Mouse (Mus musculus) embryo, embryonic 11.5 days (tissue): ENCODE measurements around the gene Psmb3.
"Not testable (repeated sequence)": the region's sequence is repeated elsewhere in the genome, so short reads cannot be mapped to it uniquely, and the experiment has no call there.

Experiments
- DNase-seq: peaks from one replicate; pipeline ENCODE4 v3.0.0-alpha.2; 2012; ENCODE audit warnings: low read depth, low spot score

Psmb3 gene

DNA sequence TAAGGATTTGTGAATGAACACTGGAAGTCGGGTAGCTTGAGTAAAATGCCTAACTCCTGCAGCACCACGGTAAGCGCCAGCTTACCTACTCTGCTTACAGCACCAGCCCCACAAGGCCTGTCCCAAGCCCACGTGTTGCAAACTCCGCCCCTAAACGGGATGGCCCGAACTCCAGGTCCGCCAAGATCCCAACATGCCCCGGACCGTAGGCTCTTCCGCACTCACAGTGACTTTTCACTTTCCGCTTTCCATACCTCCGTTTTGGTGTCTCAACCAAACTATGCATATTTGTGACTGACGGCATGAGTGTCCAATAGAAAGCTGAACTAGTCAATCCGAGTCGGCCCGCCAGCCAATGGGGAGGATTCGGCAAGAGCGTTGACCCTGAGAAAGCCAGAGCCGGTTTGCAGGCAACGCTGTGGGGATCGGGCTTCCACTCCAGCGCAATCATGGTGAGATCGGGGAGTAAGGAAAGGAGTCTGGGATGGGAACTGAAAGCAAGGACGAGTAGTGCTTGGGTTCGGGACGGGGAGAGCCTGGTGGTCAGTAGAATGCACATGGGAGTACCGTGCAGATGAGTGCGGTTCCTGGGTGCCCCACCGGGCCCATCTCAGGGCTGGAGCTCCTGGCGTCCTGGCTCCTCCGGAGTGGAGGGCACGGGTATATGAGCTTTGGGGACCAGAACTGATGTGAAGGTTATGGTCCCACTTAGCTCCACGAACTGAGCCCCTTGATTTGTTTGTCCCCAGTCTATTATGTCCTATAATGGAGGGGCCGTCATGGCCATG is at the start of gene Psmb3:
TSS of gene Psmb3 (plus strand) at position 361 of the 788 bp plus-strand sequence.
- DNase-seq: peak; percentile 99

DNA sequence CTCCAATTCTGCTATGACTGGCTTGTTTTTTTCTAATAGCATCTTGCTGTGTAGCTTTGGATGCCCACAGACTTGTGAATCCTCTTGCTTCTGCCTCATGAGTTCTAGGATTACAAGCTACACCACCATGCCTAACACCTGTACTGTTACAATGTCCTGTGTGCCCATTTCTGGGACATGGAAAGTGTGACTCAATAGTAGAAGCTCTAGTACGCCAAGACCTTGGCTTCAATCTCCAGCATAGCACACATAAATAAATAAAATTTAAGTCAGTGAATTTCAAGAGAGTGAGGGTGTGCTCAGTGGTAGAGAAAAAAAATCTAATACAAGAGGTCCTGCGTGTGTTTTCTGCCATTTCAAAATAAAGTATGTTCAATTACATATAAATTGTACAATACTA is 49.0 kb upstream of the Psmb3 start:
- no peak for DNase-seq

DNA sequence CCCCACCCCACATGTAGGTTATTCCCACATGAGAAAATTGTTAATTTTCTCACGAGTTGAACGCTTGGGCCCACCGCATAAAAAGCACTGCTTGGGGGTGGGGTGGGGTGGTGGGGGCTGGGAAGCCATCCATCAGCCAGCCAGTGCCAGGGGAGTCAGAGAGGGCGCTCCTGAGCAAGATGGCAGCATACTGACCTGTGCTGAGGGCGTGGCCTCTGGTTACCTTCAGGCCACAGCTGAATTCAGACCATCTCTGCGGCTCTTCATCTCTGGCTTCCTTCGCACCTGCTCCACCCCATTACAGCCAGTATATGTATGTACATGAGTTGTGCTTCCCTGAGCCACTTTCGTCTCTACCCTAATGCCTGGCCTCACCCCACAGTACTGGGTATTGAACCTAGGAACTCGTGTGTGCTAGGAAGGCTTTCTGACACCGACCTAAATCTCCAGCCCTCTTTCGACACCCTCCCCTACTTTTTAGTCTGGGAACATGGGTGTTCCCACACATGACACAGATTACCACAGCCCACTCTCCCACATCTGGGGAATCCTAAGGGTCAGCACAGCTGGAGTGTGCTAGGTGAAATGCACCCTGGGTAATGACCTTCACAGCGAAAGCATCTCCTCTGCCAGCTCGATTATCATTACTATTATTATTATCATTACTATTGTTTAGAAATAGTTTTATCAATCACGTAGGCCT is 46.8 kb upstream of the Psmb3 start:
- no peak for DNase-seq

DNA sequence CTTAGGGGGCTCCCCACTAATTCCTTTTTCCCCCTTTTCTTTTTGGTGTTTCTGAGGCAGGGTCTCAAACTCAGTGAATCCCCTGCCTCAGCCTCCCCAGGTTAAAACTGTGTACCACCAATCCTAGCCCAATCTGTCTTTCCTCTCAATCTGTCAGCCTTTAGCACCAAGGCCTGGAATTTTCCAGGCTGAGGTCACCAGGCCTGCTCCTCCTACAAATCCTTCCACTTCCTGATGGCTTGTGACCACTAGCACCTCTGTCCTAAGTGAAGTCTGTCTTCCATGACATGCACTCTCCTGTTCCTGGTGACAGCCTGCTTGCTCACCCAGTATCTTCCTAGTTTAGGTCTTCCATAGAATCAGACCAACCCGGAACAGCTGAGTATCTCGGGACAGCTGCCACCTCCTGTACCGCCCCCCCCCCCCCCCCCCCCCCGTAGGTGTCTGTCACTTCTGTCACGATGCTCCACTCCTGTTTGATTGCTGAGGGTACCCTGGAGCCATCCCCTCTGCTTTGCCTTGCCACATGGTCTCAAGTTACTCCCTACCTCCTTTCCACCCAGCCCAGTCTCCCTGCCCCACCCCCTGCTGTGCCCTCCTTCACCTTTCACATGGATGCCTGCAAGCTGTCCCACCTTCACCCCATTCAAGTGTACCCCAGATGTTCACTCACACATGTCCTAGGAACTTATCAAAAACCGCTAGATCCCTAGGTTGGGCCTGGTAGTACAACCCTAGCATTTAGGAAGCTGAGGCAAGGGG is 45.8 kb upstream of the Psmb3 start:
- DNase-seq: no peak

DNA sequence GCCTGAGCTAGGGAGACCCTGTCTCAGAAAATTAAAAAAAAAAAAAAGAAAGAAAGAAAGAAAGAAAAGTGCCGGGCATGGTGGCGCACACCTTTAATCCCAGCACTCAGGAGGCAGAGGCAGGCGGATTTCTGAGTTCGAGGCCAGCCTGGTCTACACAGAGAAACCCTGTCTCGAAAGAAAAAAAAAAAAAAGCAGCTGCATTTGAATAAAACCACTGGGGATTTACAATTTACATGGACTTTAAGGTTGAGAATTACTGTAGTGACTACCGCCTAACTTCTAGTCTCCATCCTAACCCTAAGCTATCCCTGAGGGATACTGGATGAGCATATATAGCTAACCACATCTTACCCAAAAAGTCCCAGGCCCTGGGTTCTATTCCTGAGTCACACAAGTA is 45.2 kb upstream of the Psmb3 start:
- DNase-seq: not testable (repeated sequence)

DNA sequence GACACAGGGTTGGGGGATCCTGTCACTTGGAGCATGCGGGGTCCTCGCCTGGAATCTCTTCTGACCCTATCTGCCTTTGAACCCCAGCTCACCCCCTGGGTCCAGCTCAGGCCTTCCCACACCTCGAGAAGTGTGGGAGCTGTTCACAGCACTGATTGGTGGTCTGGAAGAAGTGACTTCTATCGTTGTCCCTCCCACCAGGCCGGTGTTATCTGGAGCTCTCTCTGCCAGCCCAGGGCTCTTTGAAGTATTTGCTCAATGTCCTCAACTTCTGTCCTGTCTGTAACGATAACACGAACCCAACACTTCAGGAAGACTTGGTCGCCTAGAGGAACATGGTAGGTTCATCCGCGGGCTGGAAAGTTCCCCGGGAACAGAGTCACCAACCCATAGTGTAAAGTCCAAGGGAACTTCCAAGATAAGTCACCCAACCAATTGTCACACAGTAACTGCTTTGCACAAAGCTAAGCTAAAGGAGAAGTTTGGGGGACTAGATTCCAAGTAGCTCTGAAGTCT is 44.4 kb upstream of the Psmb3 start:
- DNase-seq: no peak

DNA sequence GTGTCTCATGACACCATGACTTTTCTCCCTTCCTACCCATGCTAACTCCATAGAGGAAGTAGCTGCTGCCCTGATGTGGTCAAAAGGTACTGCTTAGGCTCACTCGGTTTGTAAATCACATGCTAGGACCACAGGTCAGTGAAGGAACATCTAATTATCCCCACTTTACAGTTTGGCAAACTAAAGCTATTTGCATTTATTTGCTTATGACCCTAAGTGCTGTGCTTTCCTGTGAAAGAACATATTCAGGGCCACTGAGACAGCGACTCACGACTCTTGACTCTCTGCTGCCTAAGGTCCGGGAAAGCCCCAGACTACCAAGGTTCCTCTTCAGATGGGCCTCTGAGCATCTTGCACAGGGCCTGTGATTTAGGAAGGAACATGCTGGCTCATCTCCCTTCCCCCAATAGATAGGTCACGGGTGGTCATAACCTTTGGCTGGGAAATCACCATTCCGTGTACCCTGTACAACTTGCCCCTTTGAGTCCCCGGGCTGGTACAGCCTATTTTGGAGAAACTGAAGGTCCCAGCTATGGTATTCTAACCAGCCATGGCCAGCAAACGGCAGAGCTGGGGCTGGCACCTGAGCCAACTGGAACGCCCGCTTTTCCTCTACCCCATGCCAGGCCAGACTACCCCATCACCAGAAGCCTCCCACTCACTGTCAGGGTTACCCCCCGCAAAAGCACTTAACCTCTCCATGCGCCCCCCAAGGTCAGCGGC is 43.8 kb upstream of the Psmb3 start:
- no peak for DNase-seq

DNA sequence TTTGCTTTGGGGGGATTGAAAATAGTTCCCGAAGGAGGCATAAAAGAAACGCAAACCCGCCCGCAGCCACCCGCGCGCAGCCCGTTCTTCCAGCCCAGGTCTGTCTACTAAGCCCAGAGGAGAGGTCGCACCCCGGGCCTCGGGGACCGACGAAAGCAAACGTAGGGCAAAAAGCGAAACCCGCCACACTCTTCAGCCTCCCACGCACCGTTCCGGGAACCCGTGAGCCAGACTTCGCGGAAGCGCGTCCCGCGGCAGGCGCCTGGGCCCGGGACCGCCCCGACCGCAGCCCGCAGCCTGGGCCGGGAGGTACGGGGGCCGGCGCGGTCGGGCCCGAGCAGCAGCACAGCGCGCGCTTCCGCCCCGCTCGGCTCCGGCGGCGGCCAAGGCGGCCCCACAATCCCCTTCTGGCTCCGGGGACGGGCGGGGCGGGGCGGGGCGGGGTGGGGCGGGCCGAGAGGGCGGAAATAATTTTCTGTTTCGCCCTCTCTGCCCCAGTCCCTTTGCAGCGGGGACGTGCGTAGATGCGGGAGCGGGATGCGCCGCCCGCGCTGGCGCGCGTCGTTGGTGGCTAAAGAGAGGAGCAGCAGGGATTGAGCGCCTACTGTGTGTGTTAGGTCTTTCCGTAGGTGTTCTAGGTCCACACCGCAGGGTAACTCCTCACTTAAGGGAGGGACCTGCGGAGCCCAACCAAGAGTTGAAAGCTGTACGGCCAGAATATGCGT is 43.0 kb upstream of the Psmb3 start:
- DNase-seq: peak; percentile 29

DNA sequence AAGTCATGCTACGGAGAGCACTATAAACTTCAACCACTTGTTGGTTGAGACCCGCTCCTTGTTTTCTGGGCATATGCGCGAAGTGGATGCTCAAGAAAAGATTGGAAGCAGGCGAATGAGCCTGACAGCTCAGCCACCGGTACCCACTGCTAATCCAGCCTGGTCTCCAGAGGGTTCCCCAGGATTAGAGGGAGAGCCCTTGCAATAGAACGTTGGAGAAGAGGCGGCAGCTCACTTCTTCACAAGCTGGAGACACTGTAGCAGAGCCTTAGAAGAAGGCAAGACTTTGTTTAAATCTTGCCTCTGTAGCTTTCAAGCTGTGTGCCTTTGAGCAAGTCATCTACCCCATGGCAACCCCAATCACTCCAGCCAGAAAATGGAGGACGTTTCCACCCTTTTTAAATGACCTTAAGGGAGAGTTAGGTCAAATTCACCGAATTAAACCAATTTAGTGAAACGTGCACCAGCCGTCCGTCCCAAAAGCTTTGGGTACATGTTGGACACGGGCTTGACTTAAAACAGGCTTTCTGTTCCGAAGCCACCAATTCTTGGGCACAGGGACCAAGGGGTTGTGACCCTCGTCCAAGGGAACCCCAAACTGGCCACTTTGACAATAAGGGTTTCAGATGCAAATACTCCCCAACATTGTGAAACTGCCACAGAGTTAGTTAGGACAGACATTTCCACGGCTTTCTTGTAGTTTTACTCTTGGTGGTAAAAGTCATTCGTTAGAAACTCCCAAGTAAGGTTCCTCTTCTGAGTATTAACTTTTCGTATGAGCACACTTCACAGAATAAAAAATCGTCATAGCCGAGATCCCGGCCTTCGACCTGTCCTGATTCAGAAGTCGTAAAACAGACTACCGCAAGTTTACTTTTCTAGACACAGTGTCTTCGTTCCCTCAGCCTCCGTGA is 42.2 kb upstream of the Psmb3 start:
- no peak for DNase-seq

DNA sequence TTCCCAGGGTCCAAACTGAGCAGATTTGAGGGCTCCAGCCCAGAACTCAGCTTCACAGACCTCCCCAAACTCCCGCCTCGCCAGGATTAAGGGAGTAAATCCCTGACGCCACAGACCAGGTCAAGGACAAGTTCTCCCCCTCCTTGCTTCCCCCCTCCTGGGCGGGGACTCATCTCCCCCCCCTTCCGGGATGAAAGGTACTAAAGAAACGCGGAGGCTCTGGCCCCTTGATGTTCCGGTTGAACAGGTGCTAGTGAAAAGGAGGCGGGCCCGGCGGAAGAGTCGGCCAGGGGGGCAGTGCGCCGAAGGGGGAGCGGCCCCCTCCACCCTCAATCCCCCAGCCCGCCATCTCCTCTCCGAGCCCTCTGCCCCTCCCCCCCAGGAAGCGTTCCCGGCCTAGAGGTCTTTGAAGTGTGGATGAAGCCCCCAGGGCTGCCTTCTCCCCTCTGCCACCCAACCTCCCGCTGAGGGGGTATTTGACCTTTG is 41.5 kb upstream of the Psmb3 start:
- no peak for DNase-seq

DNA sequence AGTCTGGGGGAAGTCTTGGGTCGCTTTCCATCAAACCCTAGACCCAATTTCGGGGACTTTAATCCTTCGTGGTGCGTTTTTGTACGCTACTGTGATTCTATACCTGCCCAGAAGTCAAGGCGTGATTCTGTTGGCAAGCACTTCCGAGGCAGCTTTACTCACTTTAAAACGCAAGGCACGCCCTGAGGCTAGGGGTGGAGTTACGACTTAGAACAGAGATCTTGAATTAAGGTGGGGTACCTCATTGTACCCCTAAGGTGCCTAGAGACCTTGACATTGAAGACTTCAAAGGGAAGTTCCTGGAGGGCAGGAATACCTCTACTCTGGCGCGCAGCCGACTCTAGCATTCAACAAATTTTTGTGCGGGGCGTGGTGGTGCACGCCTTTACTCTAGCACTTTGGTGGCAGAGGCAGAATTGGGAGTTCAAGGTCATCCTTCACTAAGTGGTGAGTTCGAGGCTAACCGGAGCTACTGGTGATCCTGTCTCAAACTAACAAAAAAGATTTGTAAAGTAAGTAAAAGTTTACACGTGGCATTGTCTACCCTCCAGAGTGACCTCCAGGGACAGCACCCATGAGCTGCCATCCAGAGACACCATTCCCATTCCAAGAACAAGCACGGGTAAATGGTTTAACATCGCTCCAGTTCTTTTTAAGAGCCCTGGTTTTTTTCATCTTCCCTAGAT is 40.8 kb upstream of the Psmb3 start:
- no peak for DNase-seq

DNA sequence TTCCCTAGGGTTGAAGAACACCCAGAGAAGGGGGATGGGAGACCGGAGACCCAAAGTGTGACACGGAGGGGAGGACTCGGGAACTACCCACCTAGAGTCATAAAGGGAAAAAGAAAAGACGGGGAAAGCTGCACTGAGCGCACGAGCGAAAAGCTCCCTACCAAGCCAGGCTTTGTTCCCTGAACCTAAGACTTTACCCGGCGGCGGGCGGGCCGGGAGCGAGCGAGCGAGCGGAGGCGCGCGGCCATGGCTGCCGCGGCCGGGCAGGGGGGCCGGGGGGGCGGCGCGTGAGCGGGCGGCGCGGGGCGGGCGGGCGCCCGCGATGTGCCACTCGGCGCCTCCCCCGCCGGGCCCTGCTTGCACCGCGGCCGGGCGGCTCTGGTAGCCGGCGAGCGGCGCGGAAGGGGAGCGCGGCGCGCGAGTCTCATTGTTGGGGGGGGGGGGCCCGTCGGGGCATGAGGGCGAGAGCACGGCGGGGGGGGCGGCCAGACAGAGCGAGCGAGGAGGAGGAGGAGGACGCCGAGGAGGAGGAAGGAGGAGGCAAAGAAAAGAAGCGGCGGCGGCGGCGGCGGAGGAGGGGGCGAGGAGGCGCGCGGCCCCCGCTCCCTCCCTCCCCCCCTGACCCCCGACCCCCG is 40.2 kb upstream of the Psmb3 start, which contains the start of gene Mllt6:
TSS of gene Mllt6 (plus strand) at position 522 of the 635 bp plus-strand sequence.
- DNase-seq: peak; percentile 57

DNA sequence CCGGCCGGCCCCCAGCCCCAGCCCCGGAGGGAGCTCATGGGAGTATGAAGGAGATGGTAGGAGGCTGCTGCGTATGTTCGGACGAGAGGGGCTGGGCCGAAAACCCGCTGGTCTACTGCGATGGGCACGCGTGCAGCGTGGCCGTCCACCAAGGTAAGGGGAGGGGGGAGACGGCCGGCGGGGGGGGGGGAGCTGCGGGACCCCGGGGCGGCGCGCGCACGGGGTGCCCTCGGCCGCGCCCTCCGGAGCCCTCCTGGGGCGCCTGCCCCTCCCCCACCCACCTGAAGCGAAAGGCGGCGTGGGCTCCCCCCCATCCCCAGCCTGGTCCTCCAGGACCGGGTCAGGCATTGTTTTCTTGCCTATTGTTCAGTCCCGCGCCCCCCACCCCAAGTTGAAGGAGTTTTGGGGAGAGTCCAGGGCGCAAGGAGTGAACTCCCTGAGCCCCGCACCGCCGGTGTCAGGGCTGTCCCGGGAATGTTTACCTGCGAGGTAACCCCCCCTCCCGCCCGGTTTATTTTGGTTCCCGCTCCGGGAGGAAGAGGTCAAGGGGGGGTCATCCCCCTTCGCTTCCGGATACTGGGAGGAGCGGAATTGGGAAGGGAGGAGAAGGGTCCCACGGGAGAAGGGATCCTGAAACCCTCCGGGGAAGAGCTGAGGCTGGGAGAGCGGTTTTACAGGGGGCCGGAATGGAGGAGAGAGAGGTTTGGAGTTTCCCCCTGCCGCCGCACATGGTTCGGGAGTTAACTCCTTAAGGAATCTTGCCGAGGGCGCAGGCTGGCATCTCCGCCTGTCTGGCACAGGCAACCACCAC is 39.5 kb upstream of the Psmb3 start:
- no peak for DNase-seq

DNA sequence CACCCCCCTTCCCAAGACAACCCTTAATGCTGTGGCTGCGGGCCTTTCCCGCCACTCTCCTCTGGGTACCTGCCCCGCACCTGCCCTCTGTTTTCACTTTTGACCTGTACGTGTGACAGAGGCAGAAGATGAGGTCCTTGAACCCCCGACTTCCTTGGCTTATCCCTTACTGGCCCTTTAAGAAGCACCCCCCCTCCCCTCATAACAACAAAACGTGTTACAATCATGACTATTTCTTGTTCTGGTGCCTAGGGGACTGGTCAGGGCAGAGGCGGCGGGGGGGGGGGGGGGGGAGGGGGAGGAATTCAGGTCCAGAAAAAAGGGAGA is 38.9 kb upstream of the Psmb3 start:
- DNase-seq: no peak

DNA sequence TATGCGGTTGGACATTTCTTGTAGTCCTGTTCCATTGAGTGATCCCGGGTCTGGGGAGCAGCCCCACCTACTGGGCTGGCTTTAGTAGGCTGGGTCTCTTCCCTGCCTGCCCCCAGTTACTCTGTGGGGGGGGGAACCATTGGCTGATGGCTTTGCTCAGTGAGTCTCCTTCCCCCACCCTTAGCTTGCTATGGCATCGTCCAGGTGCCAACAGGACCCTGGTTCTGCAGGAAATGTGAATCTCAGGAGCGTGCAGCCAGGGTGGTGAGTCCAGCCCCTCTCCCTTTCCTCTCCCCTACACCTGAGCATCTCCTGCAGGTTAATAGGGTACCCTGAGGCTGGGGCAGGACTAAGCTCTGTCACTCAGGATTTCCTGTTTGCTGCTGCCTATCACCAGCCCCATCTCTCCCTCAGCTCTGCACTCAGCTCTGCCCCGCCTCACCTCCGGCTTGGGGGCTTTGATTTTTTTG is 38.4 kb upstream of the Psmb3 start:
- no peak for DNase-seq

DNA sequence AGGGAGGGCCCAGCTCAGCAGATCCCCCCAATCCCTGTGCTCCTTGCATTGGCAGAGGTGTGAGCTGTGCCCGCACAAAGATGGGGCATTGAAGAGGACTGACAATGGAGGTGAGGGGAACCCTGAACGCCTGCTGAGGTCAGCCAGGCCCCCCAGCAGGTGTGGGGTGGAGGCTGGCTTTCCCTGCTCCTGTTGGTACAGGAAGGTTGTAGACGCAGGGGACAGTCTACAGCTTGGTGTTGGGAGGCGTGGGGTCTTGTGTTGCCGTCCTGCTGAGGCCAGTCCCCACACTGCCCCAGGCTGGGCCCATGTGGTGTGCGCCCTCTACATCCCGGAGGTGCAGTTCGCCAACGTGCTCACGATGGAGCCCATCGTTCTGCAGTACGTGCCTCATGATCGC is 37.8 kb upstream of the Psmb3 start:
- DNase-seq: no peak

DNA sequence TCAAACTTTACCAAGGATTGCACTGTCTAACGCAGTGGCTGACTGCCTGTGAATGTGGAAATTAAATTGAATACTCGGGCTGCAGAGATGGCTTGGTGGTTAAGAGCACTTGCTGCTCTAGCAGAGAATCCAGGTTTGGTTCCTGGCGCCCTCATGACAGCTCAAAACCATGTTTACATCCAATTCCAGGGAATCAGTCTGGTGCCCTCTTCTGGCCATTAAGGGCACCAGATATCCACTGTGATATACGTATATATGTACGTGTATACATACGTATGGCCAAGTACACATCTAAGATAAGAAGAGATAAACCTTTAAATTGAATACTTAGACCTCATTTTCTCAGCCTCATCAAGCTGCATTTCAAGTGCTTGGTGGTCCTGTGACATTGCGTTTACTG is 37.0 kb upstream of the Psmb3 start:
- no peak for DNase-seq

DNA sequence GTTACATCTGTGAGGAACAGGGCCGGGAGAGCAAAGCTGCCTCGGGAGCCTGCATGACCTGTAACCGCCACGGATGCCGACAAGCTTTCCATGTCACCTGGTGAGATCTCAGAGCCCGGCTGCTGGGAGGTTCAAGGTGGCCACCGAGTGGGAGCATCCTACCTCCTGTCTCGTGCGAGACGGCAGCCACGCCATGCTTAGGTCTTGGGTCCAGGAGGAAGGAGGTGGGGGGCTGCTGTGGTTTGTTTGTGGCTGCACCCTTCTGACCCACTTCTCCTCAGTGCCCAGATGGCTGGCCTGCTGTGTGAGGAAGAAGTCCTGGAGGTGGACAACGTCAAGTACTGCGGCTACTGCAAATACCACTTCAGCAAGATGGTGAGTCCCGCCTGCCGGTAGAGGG is 36.4 kb upstream of the Psmb3 start:
- no peak for DNase-seq
